28 mouse cellular contexts compared by ENCODE assay signal in genomic region chr6:112570413-112570812, GRCm38 (mm10).
DNase-seq lines count a peak whose midpoint lies in the region; ATAC-seq and TF ChIP-seq lines count a peak whose summit lies in the region.
"Had no signal": no experiment of that assay in that cellular context is flagged by ENCODE, and none has a peak within 500 bp of the region (broad histone marks: within the 10 kb centered on the region; RNA-seq: fewer than 3 reads in every experiment).

No protein-coding gene starts in this region.

- H3K27me3 ChIP-seq in kidney, embryonic 16.5 days (ENCODE audit: insufficient read depth, low read length) = no peaks in the 10 kb centered on the region
- no peaks in the 10 kb centered on the region for H3K27me3 ChIP-seq in kidney, embryonic 14.5 days (ENCODE audit: control insufficient read depth, insufficient read depth, low read length)
- no peaks in the 10 kb centered on the region for H3K27me3 ChIP-seq in Patski
- no peaks in the 10 kb centered on the region for H3K27me3 ChIP-seq in midbrain, embryonic 11.5 days (ENCODE audit: control insufficient read depth, insufficient read depth, low read length)
- H3K27me3 ChIP-seq: embryonic facial prominence, embryonic 13.5 days; forebrain, embryonic 12.5 days; forebrain, embryonic 15.5 days; heart, embryonic 13.5 days; hindbrain, embryonic 12.5 days; hindbrain, embryonic 15.5 days had no signal

- WGBS in kidney, embryonic 16.5 days = 50% methylated on average over 1 of the region's 1 CpGs
- WGBS in kidney, embryonic 14.5 days = 55% methylated on average over 1 of the region's 1 CpGs
- 47% methylated on average over 1 of the region's 1 CpGs for WGBS in midbrain, embryonic 11.5 days

- no peak for TF ChIP-seq CTCF in Patski (IDR thresholded peaks at IDR 0.05)

- CTCF ChIA-PET in Patski (lab: Charles Lee) = no interaction called here

- H3K4me2 ChIP-seq in kidney, embryonic 16.5 days (replicated peaks; ENCODE audit: low read depth, low read length) = no peak overlapping the region
- H3K4me2 ChIP-seq in kidney, embryonic 14.5 days (replicated peaks; ENCODE audit: low read depth, low read length) = no peak overlapping the region
- no peak overlapping the region for H3K4me2 ChIP-seq in midbrain, embryonic 11.5 days
- H3K4me2 ChIP-seq: embryonic facial prominence, embryonic 13.5 days; forebrain, embryonic 12.5 days; forebrain, embryonic 15.5 days; heart, embryonic 13.5 days; hindbrain, embryonic 12.5 days; hindbrain, embryonic 15.5 days had no signal

- no peak overlapping the region for H3K27ac ChIP-seq in kidney, embryonic 16.5 days (ENCODE audit: low read length)
- H3K27ac ChIP-seq in kidney, embryonic 14.5 days (ENCODE audit: low read depth, low read length) = no peak overlapping the region
- no peak overlapping the region for H3K27ac ChIP-seq in midbrain, embryonic 11.5 days (ENCODE audit: low read depth, low read length)
- H3K27ac ChIP-seq: embryonic facial prominence, embryonic 10.5 days; embryonic facial prominence, embryonic 13.5 days; forebrain, embryonic 12.5 days; forebrain, embryonic 15.5 days; gastrocnemius, adult 2 months; heart, adult 2 months; heart, embryonic 10.5 days; heart, embryonic 13.5 days; hindbrain, embryonic 12.5 days; hindbrain, embryonic 15.5 days had no signal

- no peaks in the 10 kb centered on the region for H3K9me3 ChIP-seq in kidney, embryonic 16.5 days (ENCODE audit: low read length)
- no peaks in the 10 kb centered on the region for H3K9me3 ChIP-seq in kidney, embryonic 14.5 days (ENCODE audit: control insufficient read depth, low read length)
- no peaks in the 10 kb centered on the region for H3K9me3 ChIP-seq in midbrain, embryonic 11.5 days (ENCODE audit: control insufficient read depth, low read length)
- H3K9me3 ChIP-seq: embryonic facial prominence, embryonic 10.5 days; embryonic facial prominence, embryonic 13.5 days; forebrain, embryonic 12.5 days; forebrain, embryonic 15.5 days; heart, embryonic 10.5 days; heart, embryonic 13.5 days; hindbrain, embryonic 12.5 days; hindbrain, embryonic 15.5 days had no signal

- H3K4me1 ChIP-seq in kidney, embryonic 16.5 days (ENCODE audit: insufficient read depth, low read length) = no peaks in the 10 kb centered on the region
- no peaks in the 10 kb centered on the region for H3K4me1 ChIP-seq in kidney, embryonic 14.5 days (ENCODE audit: control insufficient read depth, insufficient read depth, low read length)
- H3K4me1 ChIP-seq in midbrain, embryonic 11.5 days (ENCODE audit: control insufficient read depth, insufficient read depth, low read length) = no peaks in the 10 kb centered on the region
- H3K4me1 ChIP-seq: embryonic facial prominence, embryonic 10.5 days; embryonic facial prominence, embryonic 13.5 days; forebrain, embryonic 12.5 days; forebrain, embryonic 15.5 days; heart, embryonic 10.5 days; heart, embryonic 13.5 days; hindbrain, embryonic 12.5 days; hindbrain, embryonic 15.5 days had no signal

- no peak overlapping the region for H3K9ac ChIP-seq in kidney, embryonic 16.5 days (replicated peaks; ENCODE audit: low read length)
- no peak overlapping the region for H3K9ac ChIP-seq in kidney, embryonic 14.5 days (ENCODE audit: low read depth, low read length)
- H3K9ac ChIP-seq in midbrain, embryonic 11.5 days (ENCODE audit: low read length) = no peak overlapping the region
- H3K9ac ChIP-seq: embryonic facial prominence, embryonic 13.5 days; forebrain, embryonic 12.5 days; forebrain, embryonic 15.5 days; heart, embryonic 13.5 days; hindbrain, embryonic 12.5 days; hindbrain, embryonic 15.5 days had no signal

- no peak overlapping the region for H3K4me3 ChIP-seq in kidney, embryonic 16.5 days (ENCODE audit: low read length)
- H3K4me3 ChIP-seq in kidney, embryonic 14.5 days (ENCODE audit: low read length) = no peak overlapping the region
- H3K4me3 ChIP-seq in midbrain, embryonic 11.5 days (ENCODE audit: low read depth, low read length) = no peak overlapping the region
- H3K4me3 ChIP-seq: embryonic facial prominence, embryonic 10.5 days; embryonic facial prominence, embryonic 13.5 days; erythroblast, embryonic 14.5 days; forebrain, embryonic 12.5 days; forebrain, embryonic 15.5 days; gastrocnemius, adult 2 months; heart, adult 2 months; heart, embryonic 10.5 days; heart, embryonic 13.5 days; hindbrain, embryonic 12.5 days; hindbrain, embryonic 15.5 days had no signal

- peak; percentile 40 for DNase-seq in 3T3-L1 (ENCODE audit: low read depth, low spot score)
- DNase-seq in MN1 (ENCODE audit: low spot score) = peak; percentile 28
- no peak for DNase-seq in Patski (ENCODE audit: low read depth, low spot score)
- DNase-seq in cerebellum, adult 8-10 months = no peak
- no peak for DNase-seq in midbrain, embryonic 11.5 days (ENCODE audit: low spot score, missing footprints)
- DNase-seq: adrenal gland, postnatal 10 days; adrenal gland, postnatal 36 days; cerebellum, adult 11 months; cerebellum, adult 2 months; cerebellum, postnatal 10 days; cerebellum, postnatal 36 days; embryo, embryonic 11 days; gastrocnemius, adult 2 months; gastrocnemius, postnatal 14 days; heart, adult 2 months; heart, postnatal 14 days had no signal

- 0 out of 2 replicates have a peak, but pooled peaks have one; percentile 12 for ATAC-seq in kidney, embryonic 16.5 days (ENCODE audit: low FRiP score, low TSS enrichment)
- no peak for ATAC-seq in kidney, embryonic 14.5 days (ENCODE audit: low FRiP score, low TSS enrichment)
- peak; percentile 51 for ATAC-seq in Patski
- no peak for ATAC-seq in midbrain, embryonic 11.5 days (ENCODE audit: low FRiP score)
- ATAC-seq: forebrain, embryonic 15.5 days; intestine, postnatal 0 days had no signal

- in situ Hi-C loops in Patski (cut with MboI; ENCODE audit: low pct_unique_long_range_greater_than_20kb) = no loop called here

- no peaks in the 10 kb centered on the region for H3K36me3 ChIP-seq in kidney, embryonic 16.5 days (ENCODE audit: insufficient read depth, low read length)
- no peaks in the 10 kb centered on the region for H3K36me3 ChIP-seq in kidney, embryonic 14.5 days (ENCODE audit: control insufficient read depth, insufficient read depth, low read length)
- H3K36me3 ChIP-seq in midbrain, embryonic 11.5 days (ENCODE audit: control insufficient read depth, insufficient read depth, low read length) = no peaks in the 10 kb centered on the region
- H3K36me3 ChIP-seq: embryonic facial prominence, embryonic 10.5 days; embryonic facial prominence, embryonic 13.5 days; forebrain, embryonic 12.5 days; forebrain, embryonic 15.5 days; heart, embryonic 10.5 days; heart, embryonic 13.5 days; hindbrain, embryonic 12.5 days; hindbrain, embryonic 15.5 days had no signal

- POLR2A ChIA-PET in Patski (lab: Charles Lee) = no interaction called here

Comparison
In these comparisons a context has a peak if more than half of its experiments do, and no peak if none do; other contexts are left out.
1. ATAC-seq: peak in kidney, embryonic 16.5 days (single experiment) and Patski (single experiment); none in kidney, embryonic 14.5 days (single experiment) and midbrain, embryonic 11.5 days (single experiment).
2. DNase-seq: peak in 3T3-L1 (single experiment) and MN1 (single experiment); none in Patski (single experiment), cerebellum, adult 8-10 months (single experiment) and midbrain, embryonic 11.5 days (single experiment).